Mouse (Mus musculus): ENCODE data around the gene Kcnn1. TPM values are rescaled to one million over a fixed set of nuclear protein-coding genes. Genes with fewer than 3 reads are reported as not detected.

Kcnn1 gene
- polyA plus RNA-seq, 1 experiment from 2014 or later, result 8.0 TPM

DNA sequence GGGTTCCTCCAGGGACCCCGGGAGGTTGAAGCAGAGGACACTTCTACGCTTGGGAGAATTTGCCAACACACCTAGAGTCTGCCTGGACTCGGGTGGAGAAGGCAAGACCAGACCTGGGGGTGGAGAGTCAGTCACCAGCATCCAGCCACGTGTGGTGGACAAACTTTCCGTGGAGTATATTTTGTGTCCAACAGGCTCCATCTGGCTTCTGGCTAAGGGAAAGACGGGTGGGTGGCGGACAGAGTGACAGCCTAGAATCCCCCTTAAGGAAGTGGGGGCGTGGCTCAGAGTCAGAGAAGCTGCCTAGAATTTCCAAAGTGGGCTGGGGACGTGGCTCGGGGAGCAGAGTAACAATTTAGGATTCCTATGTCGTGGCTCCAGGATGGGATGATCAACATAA, 41.1 kb downstream of the Kcnn1 start:
- in situ Hi-C loops (cut with MboI; ENCODE audit: low pct_unique_long_range_greater_than_20kb), result no loop called here
- H3K27me3 ChIP-seq, result peaks cover 7% of the 10 kb centered on the region
- no peak for TF ChIP-seq CTCF (IDR thresholded peaks at IDR 0.05)
- ATAC-seq (no peak), DNase-seq (ENCODE audit: low read depth, low spot score) (no peak)
- ChIA-PET POLR2A (interaction anchor here (2.4 kb wide), 1 partner anchor 17 kb away, joined by 9 read pairs; the partner anchor contains the start of gene Arrdc2), CTCF (interaction anchor here (1.0 to 1.7 kb wide), 10 partner anchors 10 to 61 kb away, joined by 3 to 14 read pairs (median 5); partner anchors contain the start of genes Arrdc2 and Mpv17l2)

DNA sequence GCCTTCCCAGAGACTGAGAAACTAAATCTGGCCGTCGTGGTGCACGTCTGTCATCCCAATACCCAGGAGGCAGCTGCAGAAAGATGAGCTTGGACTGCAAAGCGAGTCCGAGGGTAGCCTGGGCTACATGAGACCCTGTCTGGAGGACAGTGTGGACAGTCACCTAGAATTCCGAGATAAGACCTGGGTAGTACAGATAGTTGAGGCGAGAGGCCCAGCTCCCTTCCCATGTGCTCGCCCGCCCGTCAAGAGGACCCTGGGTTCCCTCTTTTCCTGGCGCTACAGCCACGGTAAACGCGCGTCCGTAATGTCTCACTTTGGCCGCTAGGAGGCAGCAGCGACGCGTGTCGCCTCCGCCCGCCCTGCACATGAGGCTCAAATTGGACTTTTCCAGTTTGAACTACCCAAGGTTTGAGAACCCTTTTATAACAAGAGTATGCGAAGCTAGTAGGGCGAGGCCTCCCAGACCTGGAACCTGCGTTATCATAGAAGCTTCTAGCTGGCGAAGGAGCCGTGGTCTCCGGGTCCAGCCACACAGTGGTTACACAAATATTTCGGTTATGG, 41.6 kb downstream of the Kcnn1 start:
- DNase-seq (ENCODE audit: low read depth, low spot score) (no peak), ATAC-seq (peak; percentile 41)
- TF ChIP-seq CTCF (IDR thresholded peaks at IDR 0.05), result no peak
- CTCF ChIA-PET, result interaction anchor here (1.0 to 1.7 kb wide), 10 partner anchors 10 to 60 kb away, joined by 3 to 14 read pairs (median 5); partner anchors contain the start of genes Arrdc2 and Mpv17l2
- in situ Hi-C loops (cut with MboI; ENCODE audit: low pct_unique_long_range_greater_than_20kb), result no loop called here
- H3K27me3 ChIP-seq, result peaks cover 2% of the 10 kb centered on the region
- POLR2A ChIA-PET, result interaction anchor here (2.4 kb wide), 1 partner anchor 18 kb away, joined by 9 read pairs; the partner anchor contains the start of gene Arrdc2

DNA sequence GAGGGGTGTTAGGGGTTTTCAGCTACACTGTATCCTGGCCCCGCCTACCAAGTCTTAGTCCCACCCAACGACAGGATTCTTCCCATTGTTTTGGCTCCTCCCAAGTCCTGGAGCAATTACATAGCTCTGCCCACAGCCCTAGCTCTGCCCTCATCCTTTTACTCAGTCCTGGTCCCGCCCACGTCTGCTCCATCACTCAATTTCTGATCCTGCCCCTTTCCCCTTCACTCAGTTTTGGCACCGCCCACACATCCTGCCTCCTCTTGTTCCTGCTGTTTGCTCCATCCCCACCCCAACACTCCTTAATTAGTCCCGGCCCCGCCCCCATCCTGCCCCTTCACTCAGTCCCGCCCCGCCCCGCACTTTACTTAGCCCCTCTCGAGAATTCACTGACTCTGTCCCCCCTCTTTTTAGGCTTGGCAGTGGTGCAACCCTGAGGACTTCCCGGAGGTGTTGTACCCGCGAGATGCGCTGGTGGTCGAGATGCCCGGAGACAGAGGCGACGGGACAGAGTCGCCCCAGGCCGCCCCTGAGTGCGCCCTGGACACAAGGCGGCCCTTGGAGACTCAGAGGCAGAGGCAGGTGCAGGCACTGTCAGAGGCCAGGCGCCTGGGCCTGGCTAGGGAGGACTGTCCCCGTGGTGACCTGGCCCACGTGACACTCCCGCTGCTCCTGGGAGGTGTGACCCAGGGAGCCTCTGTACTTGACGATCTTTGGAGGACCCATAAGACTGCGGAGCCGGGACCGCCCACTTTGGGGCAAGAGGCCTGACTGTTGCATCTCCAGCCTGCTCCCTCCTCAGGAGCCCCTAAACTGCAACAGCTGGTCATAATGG, 42.7 kb downstream of the Kcnn1 start:
- POLR2A ChIA-PET, result no interaction called here
- DNase-seq (ENCODE audit: low read depth, low spot score), result no peak
- CTCF ChIA-PET, result interaction anchor here (1.4 kb wide), 1 partner anchor 21 kb away, joined by 3 read pairs; no protein-coding TSS in a partner anchor
- no peaks in the 10 kb centered on the region for H3K27me3 ChIP-seq
- ATAC-seq, result peak; percentile 33
- in situ Hi-C loops (cut with MboI; ENCODE audit: low pct_unique_long_range_greater_than_20kb), result no loop called here
- TF ChIP-seq CTCF (IDR thresholded peaks at IDR 0.05), result no peak

DNA sequence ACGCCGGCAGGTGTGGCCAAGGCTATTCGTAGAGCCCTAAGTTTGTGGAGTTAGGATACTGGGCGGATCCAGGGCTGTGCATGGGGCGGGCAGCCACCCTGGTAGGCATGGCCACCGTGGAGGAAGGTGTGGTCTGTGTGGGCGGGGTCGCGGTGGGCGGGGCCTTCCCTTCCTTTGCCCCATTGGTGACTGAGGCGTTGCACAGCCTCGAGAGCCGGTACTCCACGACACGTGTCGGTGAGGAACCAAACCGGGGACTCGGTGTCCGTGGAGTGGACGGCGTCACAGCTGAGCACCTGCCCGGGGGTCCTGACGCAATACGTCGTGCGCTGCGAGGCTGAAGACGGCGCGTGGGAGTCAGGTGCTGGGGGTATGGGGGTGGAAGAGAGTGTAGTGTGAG, 46.4 kb downstream of the Kcnn1 start:
- TF ChIP-seq CTCF (IDR thresholded peaks at IDR 0.05), result no peak
- in situ Hi-C loops (cut with MboI; ENCODE audit: low pct_unique_long_range_greater_than_20kb), result no loop called here
- ATAC-seq (no peak), DNase-seq (ENCODE audit: low read depth, low spot score) (no peak)
- POLR2A ChIA-PET, result no interaction called here
- CTCF ChIA-PET, result no interaction called here
- H3K27me3 ChIP-seq, result no peaks in the 10 kb centered on the region

DNA sequence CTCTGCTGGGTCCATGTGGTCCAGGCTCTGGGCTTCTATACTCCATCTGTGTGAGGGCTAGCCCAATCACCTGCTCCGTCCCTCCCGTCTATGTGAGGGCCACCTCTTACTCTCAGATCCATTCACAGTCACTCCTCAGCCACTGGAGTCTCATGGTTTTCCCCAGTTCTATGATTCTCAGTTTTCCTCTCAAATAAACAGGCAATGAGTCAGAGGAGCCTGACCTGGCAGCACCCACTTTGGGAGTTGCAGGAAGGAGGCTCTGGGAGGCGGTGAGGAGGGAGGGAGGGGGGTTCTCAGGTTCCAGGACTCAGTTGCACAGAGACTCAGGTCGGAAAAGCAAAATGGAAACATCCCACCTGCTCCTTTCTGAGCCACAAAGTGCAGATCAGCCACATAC, 50.2 kb downstream of the Kcnn1 start:
- CTCF ChIA-PET, result no interaction called here
- in situ Hi-C loops (cut with MboI; ENCODE audit: low pct_unique_long_range_greater_than_20kb), result no loop called here
- DNase-seq (ENCODE audit: low read depth, low spot score) (no peak), ATAC-seq (no peak)
- TF ChIP-seq CTCF (IDR thresholded peaks at IDR 0.05), result no peak
- POLR2A ChIA-PET, result no interaction called here
- H3K27me3 ChIP-seq, result no peaks in the 10 kb centered on the region

DNA sequence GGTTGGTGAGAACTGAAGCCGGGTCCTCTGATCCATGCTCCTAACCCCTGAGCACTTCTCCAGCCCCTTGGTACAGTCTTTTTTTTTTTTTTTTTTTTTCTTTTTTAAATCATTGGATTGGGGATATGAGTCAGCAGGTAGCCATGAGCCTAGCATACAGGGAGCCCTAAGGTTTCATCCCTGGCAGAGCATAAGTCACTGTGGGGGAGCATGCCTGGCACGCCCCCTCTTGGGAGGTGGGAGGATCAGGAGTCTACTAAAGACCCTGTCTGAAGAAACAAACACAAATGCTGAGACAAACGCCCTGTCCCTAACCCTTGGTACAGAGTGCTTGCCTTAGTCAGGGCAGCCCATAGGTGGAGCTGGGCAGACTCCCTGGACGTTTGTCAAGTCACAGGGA, 51.0 kb downstream of the Kcnn1 start:
- in situ Hi-C loops (cut with MboI; ENCODE audit: low pct_unique_long_range_greater_than_20kb), result no loop called here
- CTCF ChIA-PET, result no interaction called here

DNA sequence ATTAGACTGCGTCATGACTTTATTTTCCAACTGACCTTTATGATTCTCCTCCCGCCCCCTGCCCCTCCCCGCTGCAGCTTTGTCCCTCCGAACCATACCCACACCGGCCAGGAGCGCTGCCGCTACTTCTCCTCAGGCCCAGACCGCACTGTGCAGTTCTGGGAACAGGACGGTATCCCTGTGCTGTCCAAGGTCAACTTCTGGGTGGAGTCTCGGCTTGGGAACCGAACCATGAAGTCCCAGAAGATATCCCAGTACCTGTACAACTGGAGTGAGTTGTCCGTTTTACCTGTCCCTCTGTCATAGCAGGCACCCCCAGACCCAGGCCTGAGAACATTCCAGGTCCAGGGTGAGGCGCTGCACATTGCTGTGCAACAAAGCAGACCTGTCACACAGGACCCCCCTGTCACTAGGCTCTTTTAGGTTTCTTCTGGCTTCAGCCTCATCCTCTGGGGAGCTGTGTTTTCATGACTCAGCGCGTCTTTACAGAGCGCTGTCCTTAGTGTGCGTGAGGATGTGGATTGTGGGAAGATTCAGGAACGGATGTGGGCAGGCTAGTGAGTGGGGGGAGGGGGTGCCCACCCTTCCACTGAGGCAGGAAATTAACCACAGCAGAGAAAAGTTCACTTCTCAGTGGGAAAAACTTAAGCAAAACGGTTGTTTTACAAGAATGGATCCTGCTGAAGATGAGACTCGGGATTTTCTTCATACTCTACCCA, 51.9 kb downstream of the Kcnn1 start:
- no peak for TF ChIP-seq CTCF (IDR thresholded peaks at IDR 0.05)
- DNase-seq (ENCODE audit: low read depth, low spot score) (no peak), ATAC-seq (no peak)
- CTCF ChIA-PET, result no interaction called here
- H3K27me3 ChIP-seq, result no peaks in the 10 kb centered on the region
- POLR2A ChIA-PET, result no interaction called here
- in situ Hi-C loops (cut with MboI; ENCODE audit: low pct_unique_long_range_greater_than_20kb), result no loop called here

More for the DNA sequence above, 51.0 kb downstream of the Kcnn1 start:
- ATAC-seq (no peak), DNase-seq (ENCODE audit: low read depth, low spot score) (no peak)
- POLR2A ChIA-PET, result no interaction called here
- no peak for TF ChIP-seq CTCF (IDR thresholded peaks at IDR 0.05)
- no peaks in the 10 kb centered on the region for H3K27me3 ChIP-seq

DNA sequence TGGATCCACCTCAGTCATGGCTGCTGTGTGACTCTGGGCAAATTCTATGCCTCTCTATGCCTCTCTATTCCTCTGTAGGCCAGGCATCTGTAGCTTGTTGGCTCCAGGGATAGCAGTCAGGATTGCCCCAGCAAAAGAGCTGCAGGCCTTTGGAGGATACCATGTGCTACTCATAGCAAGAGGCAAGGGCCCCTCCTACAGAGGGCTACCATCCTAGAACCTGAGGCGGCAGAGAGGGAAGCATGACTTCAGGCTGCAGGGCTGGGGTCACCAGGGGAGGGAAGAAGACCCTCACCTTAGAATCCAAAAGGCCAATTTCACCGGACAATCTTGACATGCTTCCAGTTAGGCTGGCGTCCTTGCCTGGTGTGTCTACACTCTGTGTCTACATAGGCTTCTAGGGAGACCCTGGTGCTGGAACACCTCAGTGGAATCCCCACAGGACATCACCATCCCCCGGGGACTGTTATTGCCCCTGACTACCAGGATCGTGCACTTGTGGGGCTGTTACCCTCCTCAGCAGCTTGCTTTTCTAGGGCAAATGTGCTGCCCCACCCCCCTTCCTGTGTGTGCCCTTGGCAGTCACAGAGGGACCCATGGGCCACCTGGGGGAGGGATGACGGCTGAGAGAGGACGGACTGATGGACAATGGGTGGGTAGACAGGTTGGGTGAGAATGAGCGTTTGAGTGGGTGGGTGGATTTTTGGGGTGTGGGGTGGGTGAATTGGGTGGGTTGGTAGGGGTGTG, 53.9 kb downstream of the Kcnn1 start:
- no peaks in the 10 kb centered on the region for H3K27me3 ChIP-seq
- in situ Hi-C loops (cut with MboI; ENCODE audit: low pct_unique_long_range_greater_than_20kb), result no loop called here
- TF ChIP-seq CTCF (IDR thresholded peaks at IDR 0.05), result no peak
- ChIA-PET CTCF (interaction anchor here (1.0 to 1.2 kb wide), 2 partner anchors 9 to 35 kb away, joined by 3 to 5 read pairs; no protein-coding TSS in a partner anchor), POLR2A (no interaction called here)
- DNase-seq (ENCODE audit: low read depth, low spot score), result no peak
- ATAC-seq, result no peak

DNA sequence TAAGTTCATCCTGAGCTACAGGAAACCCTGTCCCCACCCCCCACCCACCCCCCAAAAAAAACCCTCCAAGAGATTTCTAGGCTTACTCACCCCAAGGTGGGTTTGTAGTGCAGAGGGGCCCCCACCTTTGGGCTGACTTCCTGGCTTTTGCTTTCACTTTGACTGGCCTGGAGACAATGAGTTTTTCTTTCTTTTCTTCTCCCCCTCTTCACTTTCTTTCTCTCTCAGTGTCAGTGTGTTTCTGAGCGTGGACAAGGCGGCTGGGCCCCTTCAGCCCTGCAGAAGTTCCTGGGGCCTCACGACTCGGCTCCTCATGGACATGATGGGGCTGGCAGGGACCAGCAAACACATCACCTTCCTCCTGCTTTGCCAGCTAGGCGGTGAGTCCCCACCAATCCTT, 54.8 kb downstream of the Kcnn1 start, which contains the start of gene Il12rb1:
Gene Il12rb1, plus strand, starts transcription at position 211 of the 400 bp plus-strand sequence.
- no peak for ATAC-seq
- in situ Hi-C loops (cut with MboI; ENCODE audit: low pct_unique_long_range_greater_than_20kb), result no loop called here
- no peak for DNase-seq (ENCODE audit: low read depth, low spot score)
- no peaks in the 10 kb centered on the region for H3K27me3 ChIP-seq
- ChIA-PET CTCF (interaction anchor here (1.0 to 1.2 kb wide), 2 partner anchors 8 to 36 kb away, joined by 3 to 5 read pairs; no protein-coding TSS in a partner anchor), POLR2A (no interaction called here)
- TF ChIP-seq CTCF (IDR thresholded peaks at IDR 0.05), result no peak

DNA sequence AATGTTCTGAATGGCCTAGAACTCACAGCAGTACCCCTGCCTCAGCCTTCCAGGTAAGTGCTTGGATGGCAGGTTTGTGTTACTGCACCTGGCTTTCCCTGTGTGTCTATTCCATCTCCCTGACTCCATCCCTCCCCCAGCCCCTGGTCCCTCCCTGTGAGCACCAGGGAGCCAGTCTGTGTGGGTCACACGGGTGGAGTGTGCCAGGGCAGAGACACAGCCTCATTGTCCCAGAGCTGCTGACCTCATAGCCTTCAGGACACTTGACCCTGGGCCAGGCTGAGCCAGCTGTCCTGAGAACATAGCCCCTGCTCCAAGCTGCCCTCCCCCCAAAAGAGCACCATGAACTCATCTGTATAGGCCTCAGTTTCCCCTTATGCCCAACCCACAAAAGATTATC, 55.8 kb downstream of the Kcnn1 start:
- in situ Hi-C loops (cut with MboI; ENCODE audit: low pct_unique_long_range_greater_than_20kb), result no loop called here
- ChIA-PET CTCF (no interaction called here), POLR2A (no interaction called here)
- DNase-seq (ENCODE audit: low read depth, low spot score) (no peak), ATAC-seq (no peak)
- no peaks in the 10 kb centered on the region for H3K27me3 ChIP-seq
- no peak for TF ChIP-seq CTCF (IDR thresholded peaks at IDR 0.05)
